Mouse (Mus musculus): Measurements from ENCODE around the gene Gm20388.
A peak's percentile ranks its signal among the peaks of the same experiment; 100 is the strongest.

GRCm38 (mm10) chr8:120113758-120114255 lies 203.2 kb downstream of the Gm20388 start, which contains the start of gene 6430548M08Rik:
- TF ChIP-seq EP300 (IDR thresholded peaks at IDR 0.05; ENCODE audit: low read depth), result no peak
- TF ChIP-seq CTCF (IDR thresholded peaks at IDR 0.05; ENCODE audit: low read depth), result peak; percentile 44
